Mouse (Mus musculus) layer of hippocampus, postnatal 25 days (tissue): ENCODE data around the gene Spa17. TPM values are rescaled to one million over a fixed set of nuclear protein-coding genes. Genes with fewer than 3 reads are reported as not detected.

Experiments used
- DNase-seq, 2 experiments: peaks; one replicate each; pipeline ENCODE4 v3.0.0; 2022; ENCODE audit warnings: mixed read lengths in 2 of 2, low spot score in 1 of 2; ENCODE audit errors: extremely low spot score in 1 of 2
- total RNA-seq, 2 experiments: library from RNA; stranded (reverse); gene quantifications; 2 replicates each; pipeline ENCODE4 v1.2.3; 2021

Gene Spa17
- total RNA-seq, 2 experiments from 2014 or later: 2.3 to 2.8 TPM

DNA sequence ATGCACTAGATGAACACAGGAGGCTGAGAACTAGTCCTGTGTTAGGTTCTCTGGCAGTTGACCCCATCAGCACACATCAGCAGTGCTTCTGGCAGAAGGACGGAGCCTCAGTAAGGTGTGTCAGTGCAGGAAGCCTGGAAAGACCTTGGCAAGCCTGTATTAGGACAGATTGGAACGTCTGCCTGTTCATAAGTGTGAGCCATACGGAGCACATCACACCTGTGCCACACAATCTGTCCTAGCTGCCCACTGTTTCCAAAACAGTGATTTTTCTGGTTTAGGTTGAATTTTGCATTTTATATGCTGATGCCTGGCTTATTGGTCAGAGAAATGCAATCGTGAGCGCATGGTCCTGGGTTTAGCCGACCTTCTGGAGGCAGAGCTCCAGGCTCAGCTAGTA, 7.8 kb upstream of the Spa17 start:
- peak in 1 of 2 experiments; percentile 34 for DNase-seq

DNA sequence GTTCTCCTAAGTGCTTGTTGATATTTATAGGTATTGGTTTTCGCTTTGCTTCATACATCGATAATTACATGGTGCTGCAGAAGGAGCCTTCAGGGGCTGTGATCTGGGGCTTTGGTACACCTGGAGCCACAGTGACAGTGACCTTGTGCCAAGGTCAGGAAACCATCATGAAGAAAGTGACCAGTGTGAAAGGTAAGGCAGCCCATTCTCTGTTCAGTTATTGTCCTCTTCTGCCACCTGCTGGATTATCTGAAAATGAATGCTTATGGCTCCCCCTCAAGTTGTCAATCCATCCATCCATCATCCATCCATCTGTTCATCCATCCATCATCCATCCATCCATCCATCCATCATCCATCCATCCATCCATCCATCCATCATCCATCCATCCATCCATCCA, 3.2 kb upstream of the Spa17 start:
- no peak for DNase-seq

DNA sequence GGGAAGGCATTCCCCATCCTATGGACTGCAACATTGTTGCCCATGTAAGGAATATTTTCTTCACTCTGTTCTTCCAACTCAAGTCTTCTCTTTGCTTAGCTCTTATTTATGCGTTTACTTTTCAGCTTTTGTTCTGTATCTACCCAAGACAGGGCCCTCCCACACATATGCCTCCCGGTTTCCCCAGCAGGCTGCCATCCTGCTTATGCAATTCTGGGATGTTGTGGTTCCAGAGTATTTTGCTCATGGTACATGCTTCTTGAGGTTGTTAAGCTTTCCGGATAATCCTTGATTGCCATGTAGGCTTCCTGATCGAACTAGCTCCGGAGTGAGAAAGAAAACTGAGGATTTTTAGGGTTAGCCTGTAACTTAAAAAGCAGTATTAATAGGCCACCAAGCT, 1.7 kb upstream of the Spa17 start:
- DNase-seq: no peak

DNA sequence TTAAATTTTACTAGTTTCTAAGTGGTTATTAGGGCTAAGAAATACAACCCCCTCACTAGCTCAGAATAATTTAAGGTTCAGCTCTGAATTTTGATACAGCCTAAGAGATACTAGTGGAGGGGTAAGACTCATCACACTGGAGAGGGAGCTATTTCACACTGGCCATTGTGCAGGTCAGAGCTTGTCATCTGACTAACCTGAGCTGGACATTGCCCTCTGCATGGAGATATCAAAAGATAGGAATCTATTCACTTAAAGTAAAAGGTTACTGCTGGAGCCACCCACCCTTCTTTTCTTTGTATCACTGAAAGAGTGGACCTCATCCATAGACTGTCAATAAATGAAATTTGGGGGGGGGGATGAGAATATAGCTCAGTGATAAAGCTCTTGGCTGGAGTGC, 794 bp upstream of the Spa17 start:
- DNase-seq: no peak

DNA sequence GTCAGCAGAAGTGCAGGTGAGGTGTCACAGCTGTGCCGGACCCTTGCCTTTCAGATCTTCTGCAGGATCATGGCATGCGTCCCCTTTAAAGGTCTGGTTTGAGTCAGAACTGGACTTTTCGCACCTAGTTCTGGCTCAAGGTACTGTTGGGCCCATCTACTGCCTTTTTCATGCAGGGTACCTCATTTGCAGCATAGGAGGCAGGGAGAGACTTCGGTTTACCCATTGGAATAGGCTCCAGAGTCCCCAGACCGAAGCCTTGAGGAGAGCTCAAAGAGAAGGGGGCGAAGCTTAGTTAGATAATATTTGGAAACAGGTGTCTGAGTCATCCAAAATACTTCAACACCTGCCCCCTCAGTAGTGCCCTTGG, 374 bp upstream of the Spa17 start:
- no peak for DNase-seq

DNA sequence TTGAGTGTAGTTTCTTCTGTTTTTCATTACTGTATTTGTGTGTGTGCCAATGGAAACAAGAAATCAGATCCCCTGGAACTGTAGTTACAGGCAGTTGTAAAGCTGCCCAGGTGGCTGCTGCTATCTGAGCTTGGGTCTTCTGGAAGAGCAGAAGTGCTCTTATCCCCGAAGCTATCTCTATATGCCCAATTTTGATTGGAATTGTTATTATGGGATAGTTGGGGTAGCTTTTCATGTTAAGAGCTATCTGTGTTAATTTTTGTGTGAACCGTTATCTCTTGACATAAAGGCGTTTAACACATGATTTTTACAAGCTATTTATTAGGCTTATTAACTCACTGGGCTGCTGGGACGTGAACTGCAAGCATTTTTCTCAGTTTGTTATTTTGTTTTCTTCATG, 4.0 kb downstream of the Spa17 start:
- DNase-seq: no peak

DNA sequence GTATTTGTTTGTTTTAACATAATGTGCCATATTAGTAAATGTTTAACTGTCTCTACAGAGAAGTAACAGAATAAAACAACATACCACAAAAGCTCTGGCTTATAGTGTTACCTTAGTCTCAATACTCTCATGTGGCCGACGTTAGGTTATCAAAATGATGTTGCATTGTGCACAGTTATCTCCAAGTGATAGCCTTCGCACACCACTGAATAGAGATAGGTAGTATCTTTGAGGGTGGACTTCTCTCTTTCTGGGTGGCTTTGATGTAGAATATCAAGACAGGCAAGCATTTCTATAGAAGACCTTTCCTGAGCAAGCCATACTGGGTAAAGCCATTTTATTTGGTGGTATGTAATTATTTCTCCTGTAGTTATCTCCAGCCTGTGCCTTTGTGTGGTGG, 8.4 kb downstream of the Spa17 start:
- DNase-seq: no peak

DNA sequence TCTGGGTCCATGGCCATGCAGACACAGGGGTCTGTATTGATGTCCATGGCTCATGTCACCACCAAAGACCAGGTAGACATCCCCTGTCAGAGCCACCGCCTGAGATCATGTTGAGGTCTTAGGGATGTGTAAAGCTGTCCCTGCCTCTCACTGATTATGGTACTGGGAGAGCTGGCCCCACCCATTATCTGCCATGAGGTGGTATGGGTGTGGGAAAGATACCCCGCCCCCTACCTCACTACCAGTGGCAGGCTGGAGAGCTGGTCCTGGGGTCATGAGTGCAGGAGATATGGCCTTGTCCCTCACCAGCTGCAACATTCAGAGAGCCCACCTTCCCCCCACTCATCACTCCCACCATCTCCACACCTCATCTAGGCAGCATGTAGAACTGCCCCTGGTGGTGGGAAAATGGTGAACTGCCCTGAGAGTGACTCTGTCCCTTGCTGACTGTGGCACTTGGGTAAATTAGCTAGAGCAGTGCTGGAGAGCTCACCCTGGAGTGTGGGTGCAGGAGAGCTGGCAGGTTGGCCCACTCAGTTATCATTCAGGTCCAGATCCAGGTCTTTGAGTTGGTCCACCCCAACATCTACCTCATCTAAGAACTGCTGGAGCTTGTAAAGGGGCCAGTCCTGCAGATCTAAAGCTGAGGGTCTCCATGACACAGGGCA, 12.8 kb downstream of the Spa17 start:
- DNase-seq: no peak

DNA sequence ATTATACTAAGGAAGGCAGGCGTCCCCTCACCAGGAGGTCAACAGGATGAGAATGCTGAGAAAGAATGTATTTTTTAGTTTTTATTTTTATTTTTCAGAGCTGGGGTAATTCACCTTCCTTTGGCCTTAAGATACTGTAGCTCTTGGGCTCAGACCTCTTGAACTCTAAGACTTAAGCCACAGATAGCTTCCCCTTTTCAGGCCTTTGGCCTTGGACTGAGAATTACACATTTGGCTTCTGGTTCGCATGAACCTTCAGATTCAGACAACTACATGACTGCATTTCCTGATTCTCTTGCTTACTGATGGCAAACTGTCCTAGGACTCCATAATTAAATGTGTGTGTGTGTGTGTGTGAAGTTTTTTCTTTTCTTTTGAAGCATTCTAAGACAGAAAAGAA, 14.9 kb downstream of the Spa17 start:
- DNase-seq: no peak

DNA sequence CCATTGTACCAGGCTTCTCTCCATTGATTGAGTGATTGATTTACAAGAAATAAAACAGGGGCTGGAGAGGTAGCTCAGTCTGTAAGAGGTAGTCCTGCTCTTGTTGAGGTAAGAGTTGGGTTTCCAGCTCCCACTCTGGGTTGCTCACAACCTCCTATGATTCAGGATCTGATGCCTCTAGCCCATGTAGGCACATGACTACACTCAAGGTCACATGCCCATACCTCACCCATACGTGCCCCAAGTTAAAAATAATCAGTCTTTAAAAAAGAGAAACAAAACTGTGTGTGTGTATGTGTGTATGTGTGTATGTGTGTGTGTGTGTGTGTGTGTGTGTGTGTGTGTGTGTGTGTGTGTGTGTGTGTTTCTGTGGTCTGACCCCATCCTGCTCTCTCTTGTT, 18.0 kb downstream of the Spa17 start:
- no peak for DNase-seq

DNA sequence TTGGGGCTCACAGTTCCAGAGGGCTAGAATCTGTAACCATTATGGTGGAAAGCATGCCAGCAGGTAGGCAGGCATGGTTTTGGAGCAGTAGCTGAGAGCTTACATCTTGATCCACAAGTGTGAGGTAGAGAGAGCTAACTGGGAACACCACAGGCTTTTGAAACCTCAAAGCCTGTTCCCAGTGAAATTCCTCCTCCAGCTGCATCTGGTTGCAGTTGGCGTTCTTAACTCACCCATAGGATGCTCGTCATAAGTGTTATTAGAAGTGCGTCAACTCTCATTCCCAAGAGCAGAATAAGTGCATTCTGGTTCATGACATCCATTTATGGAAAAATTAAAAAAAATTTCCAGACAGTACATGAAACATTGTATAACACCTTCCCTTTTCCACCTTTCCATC, 19.8 kb downstream of the Spa17 start:
- no peak for DNase-seq

DNA sequence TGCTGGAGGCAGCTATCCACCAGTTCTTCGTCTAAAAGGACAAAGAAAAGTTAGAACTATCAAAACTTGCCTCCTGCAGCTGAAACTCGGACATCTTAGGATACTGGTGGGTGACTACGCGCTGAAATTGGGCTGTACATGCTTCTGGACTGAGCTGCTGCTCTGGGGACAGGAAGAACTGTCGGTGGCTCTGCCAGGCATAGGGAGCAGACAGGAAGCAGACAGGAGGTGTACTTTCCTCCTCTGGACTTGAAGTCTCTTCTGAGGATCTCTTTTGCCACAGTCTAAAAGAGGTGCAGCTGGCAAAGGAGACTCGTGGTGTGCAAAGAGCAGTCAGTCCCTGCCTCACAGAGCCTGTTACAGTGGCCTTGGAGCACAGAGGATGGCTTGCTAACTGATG, 20.9 kb downstream of the Spa17 start:
- no peak for DNase-seq

DNA sequence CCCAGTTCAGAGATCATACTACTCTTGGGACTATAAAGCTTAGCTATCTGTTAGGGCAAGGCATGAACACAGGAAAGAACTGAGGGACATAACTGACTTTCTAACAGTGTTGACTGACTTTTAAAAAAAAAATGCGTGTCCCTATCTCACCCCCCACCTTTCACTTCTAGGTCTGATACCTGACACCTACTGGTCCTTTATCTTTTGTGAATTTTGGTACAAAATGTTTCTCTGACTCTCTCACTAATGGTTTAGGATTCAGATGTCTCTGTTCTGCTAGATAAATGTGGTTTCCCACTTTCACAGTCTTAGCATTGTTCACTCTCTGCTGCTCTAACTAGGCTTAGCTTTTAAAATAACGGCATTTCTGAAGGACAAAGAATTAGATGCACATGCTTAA, 21.5 kb downstream of the Spa17 start:
- no peak for DNase-seq

DNA sequence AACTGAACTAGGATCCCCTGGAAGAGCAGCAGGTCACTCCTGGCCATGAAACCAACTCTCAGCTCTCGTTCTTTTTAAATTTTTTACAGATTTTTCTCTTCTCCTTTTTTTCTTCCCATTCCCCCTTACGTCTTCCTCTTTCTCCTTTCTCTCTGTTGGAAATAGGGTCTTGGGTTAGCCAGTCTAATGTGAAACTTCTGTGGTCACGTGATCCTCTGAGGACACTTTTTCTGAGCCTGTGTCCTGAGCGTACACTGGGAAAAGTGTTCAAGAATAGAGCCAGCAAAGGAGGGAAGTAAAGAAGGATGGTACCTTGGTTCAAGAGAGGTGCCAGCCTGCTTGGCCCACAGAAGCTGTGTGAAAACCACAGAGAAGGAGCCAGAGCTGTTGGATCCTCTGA, 23.1 kb downstream of the Spa17 start:
- DNase-seq: no peak

DNA sequence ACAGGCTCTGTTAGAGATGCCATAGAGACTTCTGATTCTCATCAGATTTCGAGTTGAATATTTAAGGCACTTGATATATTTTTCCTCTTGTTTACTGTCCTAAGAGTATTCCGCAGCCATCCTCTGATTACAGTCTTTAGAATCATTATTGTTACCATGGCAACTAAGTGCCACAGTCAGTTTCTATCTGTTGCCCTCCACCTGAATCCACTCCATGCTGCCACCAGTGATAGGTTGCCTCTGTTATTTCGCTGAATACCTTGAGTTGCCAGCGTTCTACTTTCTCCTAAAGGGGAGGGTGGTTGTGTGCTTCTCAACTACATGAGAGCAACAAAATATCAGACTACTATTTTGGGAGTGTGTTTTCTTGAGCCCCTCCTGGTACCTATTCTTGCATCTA, 26.8 kb downstream of the Spa17 start:
- DNase-seq: no peak

DNA sequence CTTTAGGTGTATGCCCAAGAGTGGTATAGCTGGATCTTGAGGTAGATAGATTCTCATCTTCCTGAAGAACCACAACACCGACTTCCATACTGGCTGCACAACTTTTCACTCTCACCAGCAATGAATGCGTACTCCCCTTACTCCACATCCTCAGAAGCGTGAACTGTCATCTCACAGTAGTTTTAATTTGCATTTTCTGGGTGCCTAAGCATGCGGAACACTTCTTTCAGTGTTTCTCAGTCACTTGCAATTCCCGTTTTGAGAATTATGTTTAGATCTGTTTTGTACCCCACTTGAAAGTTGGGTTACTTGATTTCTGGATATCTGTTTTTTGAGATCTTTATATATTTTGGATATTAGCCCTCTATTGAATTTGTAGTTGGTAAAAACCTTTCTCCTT, 29.9 kb downstream of the Spa17 start:
- no peak for DNase-seq

DNA sequence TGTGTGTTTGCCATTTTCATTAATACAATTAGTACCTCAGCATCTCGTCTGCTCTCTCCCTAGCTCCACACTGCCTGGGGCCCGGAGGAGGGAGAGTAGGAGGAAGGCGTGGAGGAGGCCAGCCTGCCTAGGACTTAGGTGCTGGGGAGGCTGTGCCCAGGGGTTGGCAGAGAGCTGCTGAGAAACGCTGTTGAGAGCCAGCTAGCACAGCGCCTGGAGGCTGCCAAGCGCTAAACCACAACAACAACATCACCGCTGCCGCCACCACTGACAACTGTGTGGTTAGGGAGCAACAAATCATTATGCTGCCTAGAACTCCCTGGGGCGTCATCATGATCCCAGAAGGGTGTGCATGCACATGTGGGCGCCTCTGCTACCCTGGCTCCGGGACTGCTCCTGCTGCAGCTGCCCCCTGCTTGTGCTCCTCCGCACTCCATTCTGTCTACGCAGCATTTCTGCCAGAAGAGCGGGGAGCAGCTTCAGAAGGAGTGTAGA, 37.0 kb downstream of the Spa17 start:
- DNase-seq: peak; percentile 28 to 46

DNA sequence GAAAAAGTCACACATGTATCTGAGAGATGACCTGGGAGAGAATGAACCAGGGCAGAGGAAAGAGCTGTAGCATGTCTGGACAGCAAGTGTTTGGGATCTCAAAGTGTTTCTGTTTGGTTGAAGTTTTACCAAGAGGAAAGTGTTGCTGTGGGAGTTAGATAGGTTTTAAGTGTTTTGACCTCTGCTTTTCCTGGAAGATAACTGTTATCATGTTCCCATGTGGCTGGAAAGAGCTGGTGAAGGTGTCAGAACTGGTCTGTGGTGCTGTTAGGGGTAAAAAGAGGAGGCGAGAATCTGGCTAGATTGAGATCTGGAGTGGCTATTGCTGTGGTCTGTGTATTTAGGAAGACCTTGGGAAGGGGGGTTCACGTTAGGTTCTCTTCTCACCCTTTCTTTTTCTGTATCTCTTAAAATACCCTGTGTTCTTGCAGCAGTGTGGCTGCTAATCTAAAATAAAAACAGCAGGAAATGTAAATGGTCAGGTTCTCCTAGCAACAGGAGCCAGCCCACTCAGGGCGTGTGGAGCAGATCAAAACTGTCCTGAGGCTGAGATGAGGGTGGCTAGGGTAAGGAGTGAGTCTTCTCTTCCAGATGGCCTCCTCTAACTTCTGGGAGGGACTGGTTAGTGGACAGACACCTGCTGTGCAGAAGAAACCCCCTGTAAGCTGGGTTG, 41.2 kb downstream of the Spa17 start:
- DNase-seq: no peak

DNA sequence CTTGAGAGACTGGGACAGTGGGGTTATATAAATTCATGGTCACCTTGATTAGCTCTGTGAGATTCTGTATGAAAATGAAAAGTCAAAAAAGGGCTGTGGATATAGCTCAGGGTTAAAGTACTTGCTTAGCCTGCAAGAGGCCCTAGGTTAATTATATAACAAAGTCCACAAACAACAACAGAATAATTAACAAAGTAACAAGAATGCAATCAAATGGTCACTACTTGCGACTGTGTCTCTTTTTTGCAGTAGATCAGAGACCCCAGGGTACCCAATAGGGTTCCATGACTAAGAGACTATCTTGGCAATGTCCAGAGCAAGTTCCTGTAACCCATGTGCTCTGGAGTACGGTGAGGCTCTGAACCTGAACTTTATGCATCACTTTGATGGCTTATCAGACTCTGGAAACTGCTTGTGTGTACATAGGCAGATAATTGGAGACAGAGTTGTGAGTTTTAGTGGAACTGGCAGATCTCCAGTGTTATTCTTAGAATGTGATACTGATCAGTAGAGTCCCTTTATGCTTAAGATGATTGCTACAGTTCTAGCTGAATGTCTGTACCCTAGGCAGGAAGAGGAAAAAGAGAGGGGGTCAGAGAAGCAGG, 44.2 kb downstream of the Spa17 start:
- no peak for DNase-seq

DNA sequence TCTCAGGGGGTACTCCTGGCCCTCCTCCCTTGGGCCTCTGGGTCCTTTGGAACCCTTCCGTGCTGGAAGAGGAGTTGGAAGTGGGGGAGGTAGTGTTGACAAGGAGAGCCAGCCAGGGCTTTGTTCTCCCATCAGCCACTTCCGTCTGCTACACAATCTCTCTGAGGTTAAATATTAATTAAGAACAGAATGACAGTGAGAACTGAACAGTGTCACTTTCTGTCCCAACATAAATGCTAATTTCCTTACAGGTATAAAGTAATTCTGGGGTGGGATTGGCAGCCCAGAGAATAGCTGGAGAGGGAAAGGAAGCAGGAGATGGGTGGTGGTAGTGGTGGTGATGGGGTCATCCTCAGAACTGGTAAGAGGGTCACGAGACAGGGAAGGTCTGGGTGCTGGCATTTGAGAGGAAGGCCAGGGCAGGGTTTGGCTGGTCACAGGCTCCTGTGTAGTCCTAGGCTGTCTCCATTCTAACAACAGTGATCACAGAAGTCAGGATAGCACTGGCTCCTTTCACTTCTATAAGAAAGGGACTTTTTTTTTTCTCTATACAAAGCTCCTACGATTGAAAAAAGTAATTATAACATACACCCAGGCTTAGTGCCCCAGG, 44.8 kb downstream of the Spa17 start:
- DNase-seq: no peak

DNA sequence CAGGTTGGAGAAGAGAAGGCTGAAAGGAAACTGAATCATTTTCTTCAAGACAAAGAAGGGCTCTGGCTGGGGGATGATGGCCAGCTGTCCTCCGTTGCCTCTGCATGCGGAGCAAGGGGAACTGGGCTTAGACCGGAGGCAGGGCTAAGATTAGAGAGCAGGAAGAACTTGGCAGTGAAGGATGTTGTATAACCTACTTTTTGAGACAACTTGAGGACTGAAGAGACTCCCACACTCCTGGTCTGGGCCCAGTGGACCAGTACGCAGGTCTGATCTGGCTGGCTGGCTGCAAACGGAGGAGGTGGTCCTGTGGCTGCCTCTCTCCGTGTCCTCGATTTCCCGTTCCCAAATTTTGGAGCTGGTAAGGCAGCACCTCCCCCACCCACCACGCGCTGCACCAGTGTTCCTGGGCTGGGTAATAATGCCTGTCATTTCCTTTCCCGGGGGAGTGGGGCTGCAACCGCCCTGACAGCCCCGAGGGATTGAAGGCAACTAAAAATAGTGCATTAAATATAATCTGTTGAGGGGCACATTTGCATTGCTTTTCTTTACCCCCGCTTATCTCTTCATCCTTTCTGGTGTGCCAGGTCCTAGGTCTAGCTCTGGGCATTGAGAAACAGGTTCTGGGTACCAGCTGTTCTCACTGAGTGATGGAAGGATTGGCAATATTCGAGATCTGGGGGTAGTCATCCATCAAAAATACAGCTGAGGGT, 45.5 kb downstream of the Spa17 start:
- no peak for DNase-seq
